Mouse (Mus musculus): ENCODE results near the gene P2ry2. TPM values are rescaled to one million over a fixed set of nuclear protein-coding genes. Genes with fewer than 3 reads are reported as not detected.

Gene P2ry2
- polyA plus RNA-seq, 1 experiment from 2014 or later, result 2.6 TPM

GRCm38 (mm10) chr7:101017021-101017461, 4.4 kb upstream of the P2ry2 start:
- no peaks in the 10 kb centered on the region for H3K4me1 ChIP-seq (replicated peaks; ENCODE audit: control insufficient read depth, insufficient read depth, low read length)
- no peak overlapping the region for H3K4me2 ChIP-seq (replicated peaks; ENCODE audit: low read depth)
- no peak overlapping the region for H3K4me3 ChIP-seq (ENCODE audit: low read depth, low read length)
- no peak overlapping the region for H3K27ac ChIP-seq (ENCODE audit: low read depth, low read length)
- no peak for TF ChIP-seq CTCF (IDR thresholded peaks at IDR 0.05; ENCODE audit: low read depth)
- ATAC-seq, result no peak
- H3K9ac ChIP-seq (ENCODE audit: low read depth, low read length), result no peak overlapping the region
- 0 out of 2 replicates have a peak, but pooled peaks cover 8% of the 10 kb centered on the region for H3K27me3 ChIP-seq (replicated peaks; ENCODE audit: control insufficient read depth, insufficient read depth, low read length)
- H3K36me3 ChIP-seq (ENCODE audit: control insufficient read depth, insufficient read depth), result no peaks in the 10 kb centered on the region
- H3K9me3 ChIP-seq (ENCODE audit: control insufficient read depth), result no peaks in the 10 kb centered on the region
- WGBS, result 76% methylated on average over 7 of the region's 7 CpGs

- Histone ChIP-seq H3K4me3 (ENCODE audit: low read depth, low read length) (no peak overlapping the region), H3K4me1 (replicated peaks; ENCODE audit: control insufficient read depth, insufficient read depth, low read length) (no peaks in the 10 kb centered on the region), H3K27ac (ENCODE audit: low read depth, low read length) (no peak overlapping the region), H3K9ac (ENCODE audit: low read depth, low read length) (no peak overlapping the region), H3K27me3 (replicated peaks; ENCODE audit: control insufficient read depth, insufficient read depth, low read length) (0 out of 2 replicates have a peak, but pooled peaks cover 8% of the 10 kb centered on the region), H3K4me2 (replicated peaks; ENCODE audit: low read depth) (no peak overlapping the region), H3K36me3 (ENCODE audit: control insufficient read depth, insufficient read depth) (no peaks in the 10 kb centered on the region), H3K9me3 (ENCODE audit: control insufficient read depth) (no peaks in the 10 kb centered on the region)
- no peak for TF ChIP-seq CTCF (IDR thresholded peaks at IDR 0.05; ENCODE audit: low read depth)
- WGBS, result 83% methylated on average over 1 of the region's 1 CpGs
- ATAC-seq, result no peak
These were observed 2.3 kb upstream of the P2ry2 start for GRCm38 (mm10) chr7:101014985-101015384.

GRCm38 (mm10) chr7:101014041-101014440, 1.4 kb upstream of the P2ry2 start:
- no peak for ATAC-seq
- Histone ChIP-seq H3K4me2 (replicated peaks; ENCODE audit: low read depth) (no peak overlapping the region), H3K36me3 (ENCODE audit: control insufficient read depth, insufficient read depth) (no peaks in the 10 kb centered on the region), H3K9ac (ENCODE audit: low read depth, low read length) (no peak overlapping the region), H3K9me3 (ENCODE audit: control insufficient read depth) (no peaks in the 10 kb centered on the region), H3K27me3 (replicated peaks; ENCODE audit: control insufficient read depth, insufficient read depth, low read length) (0 out of 2 replicates have a peak, but pooled peaks cover 8% of the 10 kb centered on the region), H3K4me1 (replicated peaks; ENCODE audit: control insufficient read depth, insufficient read depth, low read length) (no peaks in the 10 kb centered on the region), H3K4me3 (ENCODE audit: low read depth, low read length) (no peak overlapping the region), H3K27ac (ENCODE audit: low read depth, low read length) (no peak overlapping the region)
- WGBS, result 74% methylated on average over 9 of the region's 9 CpGs
- TF ChIP-seq CTCF (IDR thresholded peaks at IDR 0.05; ENCODE audit: low read depth), result no peak

GRCm38 (mm10) chr7:101011681-101012367, 842 bp downstream of the P2ry2 start:
- TF ChIP-seq CTCF (IDR thresholded peaks at IDR 0.05; ENCODE audit: low read depth), result peak; percentile 18; the same call in 1 of the 2 replicates
- no peaks in the 10 kb centered on the region for H3K9me3 ChIP-seq (ENCODE audit: control insufficient read depth)
- peak overlapping the region; percentile 95 for H3K4me2 ChIP-seq (replicated peaks; ENCODE audit: low read depth)
- WGBS, result under 1% methylated on average over 53 of the region's 53 CpGs
- peak overlapping the region; percentile 55 for H3K9ac ChIP-seq (ENCODE audit: low read depth, low read length)
- H3K4me1 ChIP-seq (replicated peaks; ENCODE audit: control insufficient read depth, insufficient read depth, low read length), result no peaks in the 10 kb centered on the region
- 0 out of 2 replicates have a peak, but pooled peaks cover 8% of the 10 kb centered on the region for H3K27me3 ChIP-seq (replicated peaks; ENCODE audit: control insufficient read depth, insufficient read depth, low read length)
- no peaks in the 10 kb centered on the region for H3K36me3 ChIP-seq (ENCODE audit: control insufficient read depth, insufficient read depth)
- H3K4me3 ChIP-seq (ENCODE audit: low read depth, low read length), result peak overlapping the region; percentile 48
- ATAC-seq, result peak; percentile 93
- peak overlapping the region; percentile 42; the same call in 1 of the 2 replicates for H3K27ac ChIP-seq (ENCODE audit: low read depth, low read length)

- Histone ChIP-seq H3K4me2 (replicated peaks; ENCODE audit: low read depth) (peak overlapping the region; percentile 95), H3K9me3 (ENCODE audit: control insufficient read depth) (no peaks in the 10 kb centered on the region), H3K9ac (ENCODE audit: low read depth, low read length) (no peak overlapping the region), H3K36me3 (ENCODE audit: control insufficient read depth, insufficient read depth) (no peaks in the 10 kb centered on the region), H3K27me3 (replicated peaks; ENCODE audit: control insufficient read depth, insufficient read depth, low read length) (0 out of 2 replicates have a peak, but pooled peaks cover 8% of the 10 kb centered on the region), H3K27ac (ENCODE audit: low read depth, low read length) (no peak overlapping the region), H3K4me3 (ENCODE audit: low read depth, low read length) (no peak overlapping the region), H3K4me1 (replicated peaks; ENCODE audit: control insufficient read depth, insufficient read depth, low read length) (no peaks in the 10 kb centered on the region)
- ATAC-seq, result no peak
- 74% methylated on average over 3 of the region's 3 CpGs for WGBS
- no peak for TF ChIP-seq CTCF (IDR thresholded peaks at IDR 0.05; ENCODE audit: low read depth)
These were observed 1.9 kb downstream of the P2ry2 start for GRCm38 (mm10) chr7:101010741-101011140.

- Histone ChIP-seq H3K4me2 (replicated peaks; ENCODE audit: low read depth) (no peak overlapping the region), H3K9me3 (ENCODE audit: control insufficient read depth) (no peaks in the 10 kb centered on the region), H3K36me3 (ENCODE audit: control insufficient read depth, insufficient read depth) (no peaks in the 10 kb centered on the region), H3K27ac (ENCODE audit: low read depth, low read length) (no peak overlapping the region), H3K9ac (ENCODE audit: low read depth, low read length) (no peak overlapping the region), H3K27me3 (replicated peaks; ENCODE audit: control insufficient read depth, insufficient read depth, low read length) (no peaks in the 10 kb centered on the region), H3K4me1 (replicated peaks; ENCODE audit: control insufficient read depth, insufficient read depth, low read length) (no peaks in the 10 kb centered on the region), H3K4me3 (ENCODE audit: low read depth, low read length) (no peak overlapping the region)
- ATAC-seq, result no peak
- WGBS, result 90% methylated on average over 2 of the region's 2 CpGs
- TF ChIP-seq CTCF (IDR thresholded peaks at IDR 0.05; ENCODE audit: low read depth), result no peak
These were observed 6.5 kb downstream of the P2ry2 start for GRCm38 (mm10) chr7:101006201-101006600.
